ENCODE assay signal across 8 mouse cellular contexts in genomic region chr6:91286624-91287023, GRCm38 (mm10).
A peak's percentile ranks its signal among the peaks of the same experiment; 100 is the strongest.
DNase-seq lines count a peak whose midpoint lies in the region; ATAC-seq and TF ChIP-seq lines count a peak whose summit lies in the region.

No protein-coding gene starts in this region.

- TF ChIP-seq EP300 in heart, adult 2 months (IDR thresholded peaks at IDR 0.05; ENCODE audit: insufficient read depth, low read depth, low read length): peak; percentile 54; the same call in 1 of the 2 replicates

- no peak for TF ChIP-seq POLR2A in heart, adult 2 months (IDR thresholded peaks at IDR 0.05; ENCODE audit: insufficient read depth, low read depth, low read length)
- TF ChIP-seq POLR2A in testis, adult 2 months (IDR thresholded peaks at IDR 0.05; ENCODE audit: control insufficient read depth, low read depth, low read length): no peak

- peak; percentile 93 for TF ChIP-seq CTCF in heart, adult 2 months (IDR thresholded peaks at IDR 0.05)
- peak; percentile 73; the same call in 1 of the 2 replicates for TF ChIP-seq CTCF in testis, adult 2 months (IDR thresholded peaks at IDR 0.05; ENCODE audit: control insufficient read depth, insufficient read depth, insufficient replicate concordance, low read depth, low read length)

- H3K4me3 ChIP-seq in heart, adult 2 months: no peak overlapping the region
- no peak overlapping the region for H3K4me3 ChIP-seq in heart, embryonic 11.5 days (ENCODE audit: low read depth, low read length)
- H3K4me3 ChIP-seq in liver, embryonic 12.5 days: no peak overlapping the region
- H3K4me3 ChIP-seq in neural tube, embryonic 14.5 days (ENCODE audit: low read depth, low read length): no peak overlapping the region
- no peak overlapping the region for H3K4me3 ChIP-seq in testis, adult 2 months (ENCODE audit: control insufficient read depth, low read depth, low read length)

- H3K9me3 ChIP-seq in heart, embryonic 11.5 days (replicated peaks; ENCODE audit: control insufficient read depth, low read length): no peaks in the 10 kb centered on the region
- H3K9me3 ChIP-seq in liver, embryonic 12.5 days (replicated peaks): no peaks in the 10 kb centered on the region
- no peaks in the 10 kb centered on the region for H3K9me3 ChIP-seq in neural tube, embryonic 14.5 days (ENCODE audit: control insufficient read depth, low read length)

- peaks cover 2% of the 10 kb centered on the region; the same call in 1 of the 2 replicates for H3K4me1 ChIP-seq in heart, adult 2 months (ENCODE audit: control insufficient read depth, insufficient read depth, low read length)
- H3K4me1 ChIP-seq in heart, embryonic 11.5 days (ENCODE audit: control insufficient read depth, insufficient read depth, low read length): 0 out of 2 replicates have a peak, but pooled peaks cover 5% of the 10 kb centered on the region
- no peaks in the 10 kb centered on the region for H3K4me1 ChIP-seq in liver, embryonic 12.5 days
- peaks cover 21% of the 10 kb centered on the region for H3K4me1 ChIP-seq in neural tube, embryonic 14.5 days (ENCODE audit: control insufficient read depth, insufficient read depth, low read length)
- H3K4me1 ChIP-seq in testis, adult 2 months (ENCODE audit: control insufficient read depth, insufficient read depth, low read length): peaks cover 6% of the 10 kb centered on the region; the same call in 1 of the 2 replicates

- no peak overlapping the region for H3K4me2 ChIP-seq in heart, embryonic 11.5 days
- H3K4me2 ChIP-seq in liver, embryonic 12.5 days: no peak overlapping the region
- no peak overlapping the region for H3K4me2 ChIP-seq in neural tube, embryonic 14.5 days (ENCODE audit: low read depth, low read length)

- H3K9ac ChIP-seq in heart, adult 2 months (ENCODE audit: low read depth, low read length): no peak overlapping the region
- no peak overlapping the region for H3K9ac ChIP-seq in heart, embryonic 11.5 days (ENCODE audit: low read depth, low read length)
- H3K9ac ChIP-seq in liver, embryonic 12.5 days: no peak overlapping the region
- no peak overlapping the region for H3K9ac ChIP-seq in neural tube, embryonic 14.5 days (replicated peaks; ENCODE audit: low read depth, low read length)

- 5% methylated on average over 15 of the region's 15 CpGs for WGBS in heart, adult 2 months
- 8% methylated on average over 15 of the region's 15 CpGs for WGBS in heart, embryonic 11.5 days (ENCODE audit: insufficient replicate concordance)
- WGBS in liver, embryonic 12.5 days (ENCODE audit: insufficient replicate concordance): 5% methylated on average over 15 of the region's 15 CpGs
- 3% methylated on average over 15 of the region's 15 CpGs for WGBS in neural tube, embryonic 14.5 days

- H3K27ac ChIP-seq in heart, adult 2 months: no peak overlapping the region
- H3K27ac ChIP-seq in heart, embryonic 11.5 days (ENCODE audit: low read depth, low read length): no peak overlapping the region
- no peak overlapping the region for H3K27ac ChIP-seq in liver, embryonic 12.5 days
- H3K27ac ChIP-seq in neural tube, embryonic 14.5 days (ENCODE audit: low read depth, low read length): no peak overlapping the region
- H3K27ac ChIP-seq in testis, adult 2 months (ENCODE audit: control insufficient read depth, insufficient read depth, low read depth, low read length): no peak overlapping the region

- no peaks in the 10 kb centered on the region for H3K36me3 ChIP-seq in heart, adult 2 months (ENCODE audit: control insufficient read depth, insufficient read depth, low read length)
- H3K36me3 ChIP-seq in heart, embryonic 11.5 days (ENCODE audit: control insufficient read depth, insufficient read depth, low read length): no peaks in the 10 kb centered on the region
- H3K36me3 ChIP-seq in liver, embryonic 12.5 days: no peaks in the 10 kb centered on the region
- H3K36me3 ChIP-seq in neural tube, embryonic 14.5 days (ENCODE audit: control insufficient read depth, insufficient read depth, low read length): no peaks in the 10 kb centered on the region
- no peaks in the 10 kb centered on the region for H3K36me3 ChIP-seq in testis, adult 2 months (ENCODE audit: control insufficient read depth, insufficient read depth, low read length)

- peaks cover 3% of the 10 kb centered on the region; the same call in 1 of the 2 replicates for H3K27me3 ChIP-seq in heart, adult 2 months (ENCODE audit: control insufficient read depth, insufficient read depth, low read length)
- peaks cover 96% of the 10 kb centered on the region for H3K27me3 ChIP-seq in heart, embryonic 11.5 days (ENCODE audit: control insufficient read depth, insufficient read depth, low read length)
- H3K27me3 ChIP-seq in liver, embryonic 12.5 days (replicated peaks): peaks cover 95% of the 10 kb centered on the region
- H3K27me3 ChIP-seq in neural tube, embryonic 14.5 days (ENCODE audit: control insufficient read depth, insufficient read depth, low read length): no peaks in the 10 kb centered on the region
- no peaks in the 10 kb centered on the region for H3K27me3 ChIP-seq in testis, adult 2 months (ENCODE audit: control insufficient read depth, insufficient read depth, low read length)

- H3K79me2 ChIP-seq in heart, adult 2 months (replicated peaks; ENCODE audit: control insufficient read depth, insufficient read depth, low read length): no peaks in the 10 kb centered on the region

- intact Hi-C loops in heart, adult 2 months (cut with DNase I): loop anchor here (1.0 to 5.0 kb wide), 2 partner anchors 125 to 221 kb away; partner anchors contain the start of gene Wnt7a
- intact Hi-C loops in gastrocnemius, postnatal 36 days (cut with DNase I): loop anchor here (1.0 to 5.0 kb wide), 2 partner anchors 126 to 221 kb away; no protein-coding TSS in a partner anchor

- ATAC-seq in heart, embryonic 11.5 days (replicated peaks; ENCODE audit: insufficient number of reproducible peaks, low FRiP score, low TSS enrichment): no peak
- peak; percentile 91 for ATAC-seq in common myeloid progenitor, adult 5-6 weeks (replicated peaks; ENCODE audit: low read depth, poor library complexity, severe bottlenecking)
- 0 out of 2 replicates have a peak, but pooled peaks have one; percentile 22 for ATAC-seq in liver, embryonic 12.5 days
- ATAC-seq in neural tube, embryonic 14.5 days (ENCODE audit: low read depth): peak; percentile 32; the same call in 1 of the 2 replicates

- peak; percentile 60 to 80 for DNase-seq in heart, adult 2 months
- peak; percentile 64 to 80 for DNase-seq in gastrocnemius, postnatal 36 days
- DNase-seq in kidney, postnatal 14 days: peak; percentile 79
